9 mouse cellular contexts compared by ENCODE assay signal in the genomic region with DNA sequence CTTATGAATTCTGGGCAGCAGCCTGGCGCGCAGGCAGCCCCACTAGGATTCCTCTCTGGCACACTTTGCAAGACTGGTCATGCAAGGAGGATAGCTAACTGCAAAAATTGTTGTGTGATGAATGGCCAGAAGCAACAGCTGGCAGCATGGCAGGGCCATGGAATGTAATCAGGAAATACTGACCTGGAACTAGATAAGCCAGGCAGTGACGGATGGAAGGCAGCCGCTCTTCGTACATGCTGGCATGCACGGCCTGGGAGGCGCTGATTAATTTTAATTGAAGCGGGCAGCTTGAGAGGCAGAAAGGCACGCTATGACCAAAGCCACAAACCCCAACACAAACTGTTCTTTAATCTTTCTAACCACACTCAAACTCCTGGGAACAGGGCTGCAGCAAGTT. TPM values are rescaled to one million over a fixed set of nuclear protein-coding genes. Genes with fewer than 3 reads are reported as not detected.
DNase-seq lines count a peak whose midpoint lies in the region; ATAC-seq and TF ChIP-seq lines count a peak whose summit lies in the region.
"Had no signal": no experiment of that assay in that cellular context is flagged by ENCODE, and none has a peak within 500 bp of the region (broad histone marks: within the 10 kb centered on the region; RNA-seq: fewer than 3 reads in every experiment).

No protein-coding gene starts in this region.

- no peak for TF ChIP-seq CTCF in lung, adult 2 months (IDR thresholded peaks at IDR 0.05; ENCODE audit: insufficient read depth, low read length)

- ATAC-seq in midbrain, embryonic 15.5 days (replicated peaks): peak; percentile 63; the same call in 1 of the 2 replicates

- TF ChIP-seq POLR2A in lung, adult 2 months (IDR thresholded peaks at IDR 0.05; ENCODE audit: borderline replicate concordance, extremely low read depth, low read depth, low read length): no peak

- no peak for DNase-seq in midbrain, embryonic 10.5 days (ENCODE audit: low spot score)
- DNase-seq in forelimb bud, embryonic 11.5 days (ENCODE audit: low read depth, low spot score): peak; percentile 29
- DNase-seq in kidney, adult 11 months: peak; percentile 17
- peak; percentile 17 for DNase-seq in lung, adult 2 months
- DNase-seq in right cerebral cortex, postnatal 36 days (ENCODE audit: low spot score in 2 of 2): no peak
- DNase-seq in cerebellum, adult 18-20 months: no peak
- no peak for DNase-seq in spleen, adult 18-20 months

- H3K4me3 ChIP-seq in midbrain, embryonic 15.5 days: no peak overlapping the region
- no peak overlapping the region for H3K4me3 ChIP-seq in midbrain, embryonic 10.5 days
- H3K4me3 ChIP-seq in lung, adult 2 months (replicated peaks; ENCODE audit: extremely low read depth, low read depth, low read length): no peak overlapping the region
- H3K4me3 ChIP-seq: midbrain, embryonic 12.5 days had no signal

- no peak overlapping the region for H3K9ac ChIP-seq in midbrain, embryonic 15.5 days
- H3K9ac ChIP-seq: midbrain, embryonic 12.5 days had no signal

- H3K9me3 ChIP-seq in midbrain, embryonic 15.5 days: no peaks in the 10 kb centered on the region
- H3K9me3 ChIP-seq in midbrain, embryonic 10.5 days (replicated peaks): no peaks in the 10 kb centered on the region
- H3K9me3 ChIP-seq: midbrain, embryonic 12.5 days had no signal

- no peak overlapping the region for H3K27ac ChIP-seq in midbrain, embryonic 15.5 days
- H3K27ac ChIP-seq in midbrain, embryonic 10.5 days (replicated peaks): no peak overlapping the region
- H3K27ac ChIP-seq: midbrain, embryonic 12.5 days had no signal

- H3K36me3 ChIP-seq in midbrain, embryonic 15.5 days (replicated peaks): no peaks in the 10 kb centered on the region
- no peaks in the 10 kb centered on the region for H3K36me3 ChIP-seq in midbrain, embryonic 10.5 days
- H3K36me3 ChIP-seq: midbrain, embryonic 12.5 days had no signal

- H3K4me2 ChIP-seq in midbrain, embryonic 15.5 days: peak overlapping the region; percentile 8; the same call in 1 of the 2 replicates
- H3K4me2 ChIP-seq: midbrain, embryonic 12.5 days had no signal

- H3K27me3 ChIP-seq in midbrain, embryonic 15.5 days (replicated peaks): no peaks in the 10 kb centered on the region
- H3K27me3 ChIP-seq in midbrain, embryonic 10.5 days (ENCODE audit: low read depth, poor library complexity, severe bottlenecking): no peaks in the 10 kb centered on the region
- H3K27me3 ChIP-seq: midbrain, embryonic 12.5 days had no signal

- 60% methylated on average over 9 of the region's 9 CpGs for WGBS in midbrain, embryonic 15.5 days
- 78% methylated on average over 9 of the region's 9 CpGs for WGBS in midbrain, embryonic 10.5 days
- WGBS in lung, adult 2 months: 13% methylated on average over 9 of the region's 9 CpGs

- peaks cover 15% of the 10 kb centered on the region for H3K4me1 ChIP-seq in midbrain, embryonic 15.5 days
- peaks cover 9% of the 10 kb centered on the region; the same call in 1 of the 2 replicates for H3K4me1 ChIP-seq in midbrain, embryonic 10.5 days
- H3K4me1 ChIP-seq in lung, adult 2 months (ENCODE audit: control insufficient read depth, insufficient read depth, low read length): peaks cover 11% of the 10 kb centered on the region

RNA-seq across cellular contexts. Expression of a gene that starts 13.8 kb away (rescaled TPM):
- polyA plus RNA-seq in midbrain, embryonic 15.5 days (2015; fragmentation: Nextera tagmentation; extraction: Ambion mirVana): 57.6 and 65.8 TPM in 2 replicates
- 67.1 and 72.3 TPM in 2 replicates for polyA plus RNA-seq in midbrain, embryonic 10.5 days (2016; fragmentation: Nextera tagmentation; extraction: Ambion mirVana)
- 5.2 and 9.0 TPM in 2 replicates for polyA plus RNA-seq in lung, adult 2 months (2012; rRNA removed)

Comparison
In these comparisons a context has a peak if more than half of its experiments do, and no peak if none do; other contexts are left out.
1. DNase-seq: peak in forelimb bud, embryonic 11.5 days (single experiment), kidney, adult 11 months (single experiment) and lung, adult 2 months (single experiment); none in midbrain, embryonic 10.5 days (single experiment), right cerebral cortex, postnatal 36 days (0 of 2), cerebellum, adult 18-20 months (0 of 2) and spleen, adult 18-20 months (0 of 2).